Mouse (Mus musculus): ENCODE data around the gene Whrn.

Gene Whrn

GRCm38 (mm10) chr4:63373404-63373803, 122.4 kb downstream of the Whrn start:
- no peak for DNase-seq

GRCm38 (mm10) chr4:63371890-63372289, 123.9 kb downstream of the Whrn start:
- DNase-seq, result peak; percentile 48

GRCm38 (mm10) chr4:63370897-63371296, 124.9 kb downstream of the Whrn start:
- no peak for DNase-seq

- peak; percentile 94 for DNase-seq
Measured at GRCm38 (mm10) chr4:63368577-63368976, 127.2 kb downstream of the Whrn start.
